Mouse (Mus musculus): ENCODE data around the gene Ksr1. TPM values are rescaled to one million over a fixed set of nuclear protein-coding genes. Genes with fewer than 3 reads are reported as not detected.
A peak's percentile ranks its signal among the peaks of the same experiment; 100 is the strongest.

Gene Ksr1
- polyA plus RNA-seq, 1 experiment from 2014 or later: 4.7 TPM

- peaks cover 91% of the 10 kb centered on the region for H3K36me3 ChIP-seq (ENCODE audit: control insufficient read depth, insufficient read depth)
- H3K27me3 ChIP-seq (replicated peaks; ENCODE audit: control insufficient read depth, insufficient read depth, low read length): no peaks in the 10 kb centered on the region
- TF ChIP-seq CTCF (IDR thresholded peaks at IDR 0.05; ENCODE audit: low read depth): no peak
- 91% methylated on average over 3 of the region's 3 CpGs for WGBS
- H3K9ac ChIP-seq (ENCODE audit: low read depth, low read length): no peak overlapping the region
- H3K4me2 ChIP-seq (replicated peaks; ENCODE audit: low read depth): no peak overlapping the region
- ATAC-seq: no peak
- no peak overlapping the region for H3K27ac ChIP-seq (ENCODE audit: low read depth, low read length)
- no peak overlapping the region for H3K4me3 ChIP-seq (ENCODE audit: low read depth, low read length)
- H3K9me3 ChIP-seq (ENCODE audit: control insufficient read depth): no peaks in the 10 kb centered on the region
- H3K4me1 ChIP-seq (replicated peaks; ENCODE audit: control insufficient read depth, insufficient read depth, low read length): no peaks in the 10 kb centered on the region
These were observed 174.5 kb downstream of the Ksr1 start for GRCm38 (mm10) chr11:78971746-78972145.

DNA sequence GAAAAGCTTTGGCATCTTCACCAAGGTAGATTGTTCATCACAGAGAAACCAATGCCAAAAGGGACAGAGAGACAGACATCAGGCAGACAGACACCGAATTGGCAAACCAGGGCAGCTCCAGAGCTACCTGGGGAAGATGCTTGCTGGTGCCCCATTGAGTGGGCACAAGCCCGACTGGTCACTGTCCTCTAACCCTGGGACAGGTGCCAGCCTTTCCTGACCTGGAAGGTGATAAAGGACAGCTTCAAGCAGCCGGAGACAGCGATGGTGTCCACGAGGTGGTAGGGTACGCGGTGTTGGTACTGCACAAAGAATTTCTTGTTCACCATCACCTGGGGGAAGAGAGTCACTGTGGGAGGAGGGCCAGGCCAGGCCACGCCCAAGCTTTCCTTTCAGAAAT is 175.1 kb downstream of the Ksr1 start:
- ATAC-seq: no peak
- WGBS: 88% methylated on average over 8 of the region's 8 CpGs
- Histone ChIP-seq H3K4me2 (replicated peaks; ENCODE audit: low read depth) (no peak overlapping the region), H3K4me1 (replicated peaks; ENCODE audit: control insufficient read depth, insufficient read depth, low read length) (no peaks in the 10 kb centered on the region), H3K36me3 (ENCODE audit: control insufficient read depth, insufficient read depth) (peaks cover 91% of the 10 kb centered on the region), H3K27me3 (replicated peaks; ENCODE audit: control insufficient read depth, insufficient read depth, low read length) (no peaks in the 10 kb centered on the region), H3K27ac (ENCODE audit: low read depth, low read length) (no peak overlapping the region), H3K4me3 (ENCODE audit: low read depth, low read length) (no peak overlapping the region), H3K9ac (ENCODE audit: low read depth, low read length) (no peak overlapping the region), H3K9me3 (ENCODE audit: control insufficient read depth) (no peaks in the 10 kb centered on the region)
- no peak for TF ChIP-seq CTCF (IDR thresholded peaks at IDR 0.05; ENCODE audit: low read depth)

DNA sequence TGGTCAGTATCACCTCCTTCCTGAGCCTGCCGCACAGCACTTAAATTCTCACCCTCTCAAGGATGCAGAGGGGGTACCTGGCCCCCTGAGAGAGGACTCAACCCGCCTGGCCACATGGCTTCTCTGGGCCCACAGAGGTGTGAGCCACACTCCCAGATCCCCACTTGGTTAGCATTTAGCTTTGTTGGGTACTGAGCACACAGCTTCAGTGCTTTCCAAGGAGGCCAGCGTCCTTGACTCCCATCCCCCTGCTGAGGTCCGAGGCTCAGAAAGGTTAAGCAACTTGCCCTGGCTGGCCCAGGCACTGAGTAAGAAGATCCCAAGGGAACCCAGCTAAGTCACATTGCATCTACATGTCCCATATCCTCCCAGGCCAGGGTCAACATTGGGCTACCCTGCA is 178.1 kb downstream of the Ksr1 start:
- no peak for ATAC-seq
- TF ChIP-seq CTCF (IDR thresholded peaks at IDR 0.05; ENCODE audit: low read depth): no peak

DNA sequence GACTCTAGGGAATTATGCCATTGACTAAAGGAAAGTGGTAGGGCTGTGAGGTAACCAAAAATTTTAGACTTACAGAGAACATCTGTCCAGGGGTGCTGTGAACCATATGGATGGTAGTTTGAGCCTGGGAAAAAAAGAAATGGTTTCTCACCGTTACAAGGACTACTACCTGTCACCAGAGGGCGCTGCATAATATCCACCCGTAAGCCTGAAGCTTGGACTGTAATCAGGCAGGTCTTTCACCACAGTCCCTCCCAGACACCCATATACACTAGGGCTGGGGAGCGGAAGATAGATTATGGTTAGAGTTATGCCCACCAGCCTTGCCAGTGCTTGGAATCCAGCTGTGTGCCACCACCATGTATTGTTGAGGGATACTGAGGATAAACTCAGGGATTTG is 178.8 kb downstream of the Ksr1 start:
- H3K36me3 ChIP-seq (ENCODE audit: control insufficient read depth, insufficient read depth): peaks cover 90% of the 10 kb centered on the region
- H3K27ac ChIP-seq (ENCODE audit: low read depth, low read length): no peak overlapping the region
- H3K4me3 ChIP-seq (ENCODE audit: low read depth, low read length): no peak overlapping the region
- peak; percentile 85 for TF ChIP-seq CTCF (IDR thresholded peaks at IDR 0.05; ENCODE audit: low read depth)
- no peaks in the 10 kb centered on the region for H3K4me1 ChIP-seq (replicated peaks; ENCODE audit: control insufficient read depth, insufficient read depth, low read length)
- WGBS: 25% methylated on average over 4 of the region's 4 CpGs
- no peaks in the 10 kb centered on the region for H3K27me3 ChIP-seq (replicated peaks; ENCODE audit: control insufficient read depth, insufficient read depth, low read length)
- 0 out of 2 replicates have a peak, but pooled peaks have one; percentile 14 for ATAC-seq
- no peak overlapping the region for H3K9ac ChIP-seq (ENCODE audit: low read depth, low read length)
- H3K4me2 ChIP-seq (replicated peaks; ENCODE audit: low read depth): no peak overlapping the region
- H3K9me3 ChIP-seq (ENCODE audit: control insufficient read depth): no peaks in the 10 kb centered on the region

More for the DNA sequence above, 178.1 kb downstream of the Ksr1 start:
- Histone ChIP-seq H3K4me2 (replicated peaks; ENCODE audit: low read depth) (no peak overlapping the region), H3K27ac (ENCODE audit: low read depth, low read length) (no peak overlapping the region), H3K4me1 (replicated peaks; ENCODE audit: control insufficient read depth, insufficient read depth, low read length) (no peaks in the 10 kb centered on the region), H3K27me3 (replicated peaks; ENCODE audit: control insufficient read depth, insufficient read depth, low read length) (no peaks in the 10 kb centered on the region), H3K36me3 (ENCODE audit: control insufficient read depth, insufficient read depth) (peaks cover 92% of the 10 kb centered on the region), H3K4me3 (ENCODE audit: low read depth, low read length) (no peak overlapping the region), H3K9me3 (ENCODE audit: control insufficient read depth) (no peaks in the 10 kb centered on the region), H3K9ac (ENCODE audit: low read depth, low read length) (no peak overlapping the region)
- 81% methylated on average over 4 of the region's 4 CpGs for WGBS

Other genes starting within 250 kb of the Ksr1 start
- gene Nos2, start 225.6 kb downstream of the Ksr1 start, polyA plus RNA-seq (2015; fragmentation: Nextera tagmentation; extraction: Ambion mirVana): 0.21 and 0.26 TPM in 2 replicates
- gene Lgals9, start 161.5 kb downstream of the Ksr1 start, polyA plus RNA-seq (2015; fragmentation: Nextera tagmentation; extraction: Ambion mirVana): 526 and 586 TPM in 2 replicates
- gene Wsb1, start 108.3 kb upstream of the Ksr1 start, polyA plus RNA-seq (2015; fragmentation: Nextera tagmentation; extraction: Ambion mirVana): 64.7 and 70.5 TPM in 2 replicates
- not detected in 2 replicates for gene Gm9964, start 150.5 kb upstream of the Ksr1 start, polyA plus RNA-seq (2015; fragmentation: Nextera tagmentation; extraction: Ambion mirVana)
- gene Nf1, start 193.3 kb upstream of the Ksr1 start, polyA plus RNA-seq (2015; fragmentation: Nextera tagmentation; extraction: Ambion mirVana): 6.3 and 8.3 TPM in 2 replicates